9 mouse cellular contexts compared by ENCODE assay signal in genomic region chr17:25618508-25619056, GRCm38 (mm10). TPM values are rescaled to one million over a fixed set of nuclear protein-coding genes. Genes with fewer than 3 reads are reported as not detected.
A peak's percentile ranks its signal among the peaks of the same experiment; 100 is the strongest.
DNase-seq lines count a peak whose midpoint lies in the region; ATAC-seq and TF ChIP-seq lines count a peak whose summit lies in the region.
"Had no signal": no experiment of that assay in that cellular context is flagged by ENCODE, and none has a peak within 500 bp of the region (broad histone marks: within the 10 kb centered on the region; RNA-seq: fewer than 3 reads in every experiment).

No protein-coding gene starts in this region.

- no peaks in the 10 kb centered on the region for H3K27me3 ChIP-seq in heart, embryonic 15.5 days
- no peaks in the 10 kb centered on the region for H3K27me3 ChIP-seq in limb, embryonic 13.5 days
- H3K27me3 ChIP-seq in kidney, embryonic 15.5 days: no peaks in the 10 kb centered on the region
- H3K27me3 ChIP-seq: lung, embryonic 15.5 days had no signal

- peak overlapping the region; percentile 67 for H3K27ac ChIP-seq in heart, embryonic 15.5 days
- peak overlapping the region; percentile 39; the same call in 1 of the 2 replicates for H3K27ac ChIP-seq in limb, embryonic 13.5 days
- no peak overlapping the region for H3K27ac ChIP-seq in gastrocnemius, adult 2 months
- H3K27ac ChIP-seq in kidney, embryonic 15.5 days: no peak overlapping the region
- H3K27ac ChIP-seq: lung, embryonic 15.5 days had no signal

- H3K4me2 ChIP-seq in heart, embryonic 15.5 days: peak overlapping the region; percentile 34; the same call in 1 of the 2 replicates
- no peak overlapping the region for H3K4me2 ChIP-seq in limb, embryonic 13.5 days (replicated peaks)
- H3K4me2 ChIP-seq in kidney, embryonic 15.5 days: no peak overlapping the region
- H3K4me2 ChIP-seq: lung, embryonic 15.5 days had no signal

- no peaks in the 10 kb centered on the region; the same call in 1 of the 2 replicates for H3K36me3 ChIP-seq in heart, embryonic 15.5 days
- peaks cover 37% of the 10 kb centered on the region for H3K36me3 ChIP-seq in limb, embryonic 13.5 days
- peaks cover 26% of the 10 kb centered on the region for H3K36me3 ChIP-seq in kidney, embryonic 15.5 days

- peaks cover 21% of the 10 kb centered on the region for H3K4me1 ChIP-seq in heart, embryonic 15.5 days (replicated peaks)
- peaks cover 16% of the 10 kb centered on the region for H3K4me1 ChIP-seq in limb, embryonic 13.5 days
- peaks cover 5% of the 10 kb centered on the region for H3K4me1 ChIP-seq in kidney, embryonic 15.5 days

- TF ChIP-seq CTCF in gastrocnemius, adult 2 months (IDR thresholded peaks at IDR 0.05): no peak

- WGBS in heart, embryonic 15.5 days: 29% methylated on average over 16 of the region's 16 CpGs
- 51% methylated on average over 16 of the region's 16 CpGs for WGBS in limb, embryonic 13.5 days
- WGBS in kidney, embryonic 15.5 days: 57% methylated on average over 16 of the region's 16 CpGs

- no peaks in the 10 kb centered on the region for H3K9me3 ChIP-seq in heart, embryonic 15.5 days (replicated peaks)
- no peaks in the 10 kb centered on the region for H3K9me3 ChIP-seq in limb, embryonic 13.5 days
- H3K9me3 ChIP-seq in kidney, embryonic 15.5 days (replicated peaks): no peaks in the 10 kb centered on the region
- H3K9me3 ChIP-seq: lung, embryonic 15.5 days had no signal

- H3K4me3 ChIP-seq in heart, embryonic 15.5 days: no peak overlapping the region
- no peak overlapping the region for H3K4me3 ChIP-seq in limb, embryonic 13.5 days
- no peak overlapping the region for H3K4me3 ChIP-seq in gastrocnemius, adult 2 months
- no peak overlapping the region for H3K4me3 ChIP-seq in kidney, embryonic 15.5 days (replicated peaks)
- H3K4me3 ChIP-seq: lung, embryonic 15.5 days had no signal

- no peak overlapping the region for H3K9ac ChIP-seq in heart, embryonic 15.5 days
- no peak overlapping the region for H3K9ac ChIP-seq in limb, embryonic 13.5 days
- H3K9ac ChIP-seq in kidney, embryonic 15.5 days: no peak overlapping the region
- H3K9ac ChIP-seq: lung, embryonic 15.5 days had no signal

- peak; percentile 75; the same call in 1 of the 2 replicates for ATAC-seq in heart, embryonic 15.5 days (replicated peaks; ENCODE audit: insufficient number of reproducible peaks, insufficient read depth, low FRiP score, low read depth)
- no peak for ATAC-seq in limb, embryonic 13.5 days (ENCODE audit: low FRiP score, low read depth)
- ATAC-seq in kidney, embryonic 15.5 days (replicated peaks; ENCODE audit: low FRiP score): no peak

- DNase-seq in kidney, postnatal 14 days: peak; percentile 32
- no peak for DNase-seq in kidney, adult 11 months
- DNase-seq in brain, adult 2 months (ENCODE audit: low read depth, low spot score): peak; percentile 86
- DNase-seq in gastrocnemius, adult 2 months: no peak
- DNase-seq in gastrocnemius, postnatal 4 days (ENCODE audit: low spot score in 2 of 2): no peak

- intact Hi-C loops in gastrocnemius, adult 2 months (cut with DNase I): no loop called here

RNA-seq across cellular contexts. Expression of gene Lmf1, which starts 39.7 kb away (rescaled TPM):
- 33.0 and 34.7 TPM in 2 replicates for polyA plus RNA-seq in heart, embryonic 15.5 days (2015; fragmentation: Nextera tagmentation; extraction: Ambion mirVana)
- 31.2 and 33.2 TPM in 2 replicates for polyA plus RNA-seq in limb, embryonic 13.5 days (2015; fragmentation: Nextera tagmentation; extraction: Ambion mirVana)
- total RNA-seq in gastrocnemius, adult 2 months (2021): 10 to 100 TPM in 1 of 2 experiments, 1 to 10 TPM in 1; 9.7 to 14.9 TPM
- total RNA-seq in gastrocnemius, postnatal 4 days (2021): 10 to 100 TPM; 16.1 to 18.8 TPM
- polyA plus RNA-seq in kidney, embryonic 15.5 days (2015; fragmentation: Nextera tagmentation; extraction: Ambion mirVana): 30.9 and 32.1 TPM in 2 replicates

RNA-seq across cellular contexts. Expression of gene Sox8, which starts 48.1 kb away (rescaled TPM):
- polyA plus RNA-seq in heart, embryonic 15.5 days (2015; fragmentation: Nextera tagmentation; extraction: Ambion mirVana): 0.73 and 1.5 TPM in 2 replicates
- polyA plus RNA-seq in limb, embryonic 13.5 days (2015; fragmentation: Nextera tagmentation; extraction: Ambion mirVana): 15.0 and 16.5 TPM in 2 replicates
- total RNA-seq in gastrocnemius, adult 2 months (2021): 1 to 10 TPM in 1 of 2 experiments, under 1 TPM in 1; 0.92 to 1.1 TPM
- 10 to 100 TPM; 26.9 to 33.7 TPM for total RNA-seq in gastrocnemius, postnatal 4 days (2021)
- 5.1 and 5.9 TPM in 2 replicates for polyA plus RNA-seq in kidney, embryonic 15.5 days (2015; fragmentation: Nextera tagmentation; extraction: Ambion mirVana)

Comparison
In these comparisons a context has a peak if more than half of its experiments do, and no peak if none do; other contexts are left out.
1. DNase-seq: peak in kidney, postnatal 14 days (single experiment) and brain, adult 2 months (single experiment); none in kidney, adult 11 months (single experiment), gastrocnemius, adult 2 months (single experiment) and gastrocnemius, postnatal 4 days (0 of 2).
2. H3K27ac ChIP-seq: peak in heart, embryonic 15.5 days (single experiment) and limb, embryonic 13.5 days (single experiment); none in gastrocnemius, adult 2 months (single experiment) and kidney, embryonic 15.5 days (single experiment).